Mouse (Mus musculus) bone marrow, adult 2 months (tissue): ENCODE results near the gene Epha6. TPM values are rescaled to one million over a fixed set of nuclear protein-coding genes. Genes with fewer than 3 reads are reported as not detected.
"Not testable (repeated sequence)": the region's sequence is repeated elsewhere in the genome, so short reads cannot be mapped to it uniquely, and the experiment has no call there.

ENCODE experiments used
- H3K27ac ChIP-seq: fragments of 200-500 bp; 2 replicates; pipeline ENCODE4 v1.5.1; 2012; ENCODE audit warnings: low read depth, mild to moderate bottlenecking, control low read depth, inconsistent platforms, low read length; ENCODE audit not compliant: control insufficient read depth, poor library complexity, insufficient read depth
- H3K4me1 ChIP-seq: fragments of 200-500 bp; 2 replicates; pipeline ENCODE4 v1.6.1; 2011; ENCODE audit warnings: low read length; ENCODE audit not compliant: control insufficient read depth, insufficient read depth
- H3K4me3 ChIP-seq: fragments of 200-500 bp; replicated peaks from 2 replicates; pipeline ENCODE3; 2011; ENCODE audit warnings: mild to moderate bottlenecking, low read depth, low read length, control low read depth; ENCODE audit not compliant: control insufficient read depth
- CTCF ChIP-seq: fragments of 200-500 bp; IDR thresholded peaks from 2 replicates; pipeline ENCODE4 v1.5.1; 2011; ENCODE audit warnings: low read length, control low read depth; ENCODE audit not compliant: control insufficient read depth, insufficient read depth
- POLR2A ChIP-seq: fragments of 200-500 bp; IDR thresholded peaks from 2 replicates; pipeline ENCODE4 v1.6.1; 2011; ENCODE audit warnings: low read depth, mild to moderate bottlenecking, control low read depth, low read length, borderline replicate concordance; ENCODE audit not compliant: control insufficient read depth
- WGBS: fragments of 180-500 bp; shearing (Covaris S2); methylation state at CpG from one replicate; pipeline ENCODE4 v1.1.7; 2018; 5-methylcytosine and 5-hydroxymethylcytosine counted together
- polyA plus RNA-seq: library from polyadenylated mRNA; stranded (reverse); fragments of >200 nt; gene quantifications from 2 replicates; pipeline ENCODE4 v1.2.4, GENCODE M21; 2011; ENCODE audit warnings: low replicate concordance; ENCODE audit not compliant: missing spikeins, insufficient read depth, insufficient read length

Gene Epha6
- polyA plus RNA-seq, 1 experiment, result not detected

DNA sequence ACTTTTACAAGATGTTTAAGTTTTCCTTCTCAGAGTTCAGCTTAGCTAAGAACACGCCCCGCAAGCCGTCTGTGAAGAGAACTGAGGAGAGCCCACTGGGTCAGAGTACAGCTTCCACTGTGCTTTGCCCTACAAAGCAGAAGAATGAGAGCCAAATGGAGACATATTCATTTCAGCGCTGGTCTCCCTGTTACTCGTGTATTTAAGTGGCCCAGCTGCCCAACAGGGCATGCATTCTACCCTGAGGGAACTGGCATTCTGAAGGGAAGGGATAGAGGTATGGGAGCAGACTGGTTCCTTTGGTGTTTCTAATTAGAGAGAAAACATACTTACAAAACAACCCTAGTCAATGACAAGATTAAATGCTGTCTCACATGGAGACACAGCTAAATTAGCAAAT lies 772.9 kb downstream of the Epha6 start:
- no peak overlapping the region for H3K27ac ChIP-seq
- WGBS, result 72% methylated on average over 5 of the region's 5 CpGs
- TF ChIP-seq POLR2A, result no peak
- TF ChIP-seq CTCF, result no peak

DNA sequence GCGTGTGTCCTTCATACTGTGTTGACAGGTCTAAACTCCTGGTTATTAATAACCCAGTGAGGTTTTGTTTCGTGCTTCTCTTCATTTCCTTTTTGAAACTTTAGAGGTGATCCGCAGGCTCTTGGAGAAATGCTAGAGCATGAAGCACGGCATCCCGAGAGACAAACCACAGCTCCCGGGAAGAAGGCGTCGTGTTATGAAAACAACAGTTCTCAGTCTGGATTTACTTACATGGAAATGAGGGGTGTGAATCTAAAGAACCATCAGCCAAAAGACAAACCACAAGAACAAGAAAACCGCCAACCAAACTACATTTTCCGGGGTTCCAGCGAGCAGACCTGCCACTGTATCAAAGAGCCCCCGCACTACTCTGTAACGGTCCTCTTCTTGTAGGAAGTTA lies 775.7 kb downstream of the Epha6 start:
- WGBS, result 81% methylated on average over 13 of the region's 13 CpGs
- H3K4me3 ChIP-seq, result no peak overlapping the region
- no peak overlapping the region for H3K27ac ChIP-seq
- H3K4me1 ChIP-seq, result no peaks in the 10 kb centered on the region
- no peak for TF ChIP-seq POLR2A
- TF ChIP-seq CTCF, result no peak

More for the DNA sequence above, 772.9 kb downstream of the Epha6 start:
- no peak overlapping the region for H3K4me3 ChIP-seq
- no peaks in the 10 kb centered on the region for H3K4me1 ChIP-seq

DNA sequence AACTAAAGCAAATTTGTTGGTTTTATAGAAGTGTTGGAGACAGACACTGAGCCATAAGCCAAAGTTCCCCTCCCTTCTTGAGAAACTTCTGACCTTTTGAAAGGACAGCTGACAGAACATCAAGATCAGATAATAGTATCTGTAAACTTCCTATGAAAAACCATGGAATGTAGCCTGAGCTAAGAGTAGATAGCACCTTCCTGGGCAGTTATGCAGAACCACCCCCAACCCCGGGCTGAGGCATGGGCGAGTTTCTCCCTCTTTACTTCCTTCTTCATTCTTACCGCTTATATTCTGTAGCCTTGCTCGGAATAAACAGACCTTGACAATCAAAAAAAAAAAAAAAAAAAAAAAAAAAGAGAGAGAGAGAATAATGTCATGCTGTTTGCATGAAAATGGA lies 805.5 kb downstream of the Epha6 start:
- H3K4me1 ChIP-seq, H3K27ac ChIP-seq, H3K4me3 ChIP-seq: not testable (repeated sequence)
- 61% methylated on average over 4 of the region's 4 CpGs for WGBS

DNA sequence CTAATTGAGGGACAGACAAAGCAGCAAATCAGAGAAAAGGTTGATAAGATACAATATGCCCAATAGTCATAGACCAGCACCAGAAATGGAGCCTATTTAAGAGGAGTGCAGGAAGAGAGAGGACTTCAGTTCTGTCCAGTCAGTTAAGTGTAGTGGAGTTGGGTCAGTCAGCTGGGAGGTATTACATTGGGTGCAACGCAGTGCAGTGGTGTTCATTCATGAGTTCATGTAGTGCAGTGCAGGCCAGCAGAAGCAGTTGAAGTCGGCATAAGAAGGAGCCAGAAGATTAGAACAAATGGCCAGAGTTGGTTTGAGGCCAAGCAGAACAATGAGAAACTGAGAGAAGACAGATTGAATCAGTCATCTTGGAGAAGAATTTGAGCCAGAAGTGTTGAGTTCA lies 833.0 kb downstream of the Epha6 start:
- Histone ChIP-seq H3K4me1 (no peaks in the 10 kb centered on the region), H3K4me3 (no peak overlapping the region), H3K27ac (no peak overlapping the region)
- 69% methylated on average over 2 of the region's 2 CpGs for WGBS
- TF ChIP-seq POLR2A, result no peak
- no peak for TF ChIP-seq CTCF

DNA sequence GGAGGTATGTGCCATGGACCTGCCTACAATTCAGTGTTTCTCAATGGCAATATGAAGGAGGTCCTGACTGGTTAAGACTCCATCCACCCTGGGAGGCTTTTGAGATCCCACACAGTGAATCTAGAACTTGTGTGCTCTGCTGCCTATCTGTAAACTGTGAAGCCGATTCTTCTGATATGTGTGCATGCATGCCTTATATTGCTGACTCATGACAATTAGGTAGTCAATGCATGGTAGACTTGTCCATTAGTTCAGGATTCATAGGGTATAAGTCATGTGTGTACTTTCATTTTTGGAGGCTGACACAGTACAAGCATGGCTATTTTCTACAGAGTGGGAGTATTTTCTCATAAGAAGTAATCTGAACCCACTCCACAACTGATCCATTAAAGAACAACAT lies 834.9 kb downstream of the Epha6 start:
- TF ChIP-seq POLR2A, result no peak
- TF ChIP-seq CTCF, result no peak
- H3K27ac ChIP-seq, result no peak overlapping the region
- H3K4me3 ChIP-seq, result no peak overlapping the region
- H3K4me1 ChIP-seq, result no peaks in the 10 kb centered on the region
- 83% methylated on average over 1 of the region's 1 CpGs for WGBS

DNA sequence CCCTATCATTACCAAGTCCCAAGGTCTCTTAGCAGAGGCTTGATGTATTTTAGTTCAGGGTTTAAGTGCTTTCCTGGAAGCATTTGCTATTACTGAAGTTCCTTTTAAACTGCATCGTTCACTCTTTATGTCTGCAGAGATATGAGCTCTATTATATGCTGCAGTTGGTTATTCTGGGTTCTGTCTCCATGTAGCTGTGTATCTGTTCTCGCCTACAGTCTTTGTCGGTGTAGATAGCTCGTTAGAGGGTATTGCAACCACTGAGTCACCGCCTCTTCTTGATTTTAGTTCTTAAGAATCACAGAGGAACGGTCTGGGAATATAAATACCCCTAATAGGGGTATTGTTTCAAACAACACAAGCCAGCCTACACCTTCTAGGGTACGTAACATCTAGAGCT lies 835.4 kb downstream of the Epha6 start:
- no peak overlapping the region for H3K27ac ChIP-seq
- TF ChIP-seq CTCF (no peak), POLR2A (no peak)
- H3K4me1 ChIP-seq, result no peaks in the 10 kb centered on the region
- 79% methylated on average over 7 of the region's 7 CpGs for WGBS
- no peak overlapping the region for H3K4me3 ChIP-seq

DNA sequence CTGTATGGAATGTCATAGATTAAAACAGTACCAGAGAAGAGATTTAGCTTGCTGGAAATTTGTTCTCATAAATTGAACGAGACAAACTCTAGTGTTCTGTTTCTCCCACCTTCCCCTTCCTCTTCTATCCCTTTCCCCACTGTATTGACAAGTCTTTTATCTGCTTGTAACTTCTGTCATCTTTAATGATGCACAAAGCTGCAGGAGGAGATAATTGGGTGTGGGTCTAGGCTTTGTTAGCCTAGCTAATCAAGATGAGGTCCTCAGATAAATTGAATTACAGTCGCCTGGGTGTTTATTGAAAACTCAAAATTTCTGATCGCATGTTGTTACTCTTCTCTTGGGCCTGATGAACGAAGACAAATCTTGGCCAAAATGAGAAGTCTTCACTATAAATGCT lies 844.5 kb downstream of the Epha6 start:
- TF ChIP-seq CTCF (no peak), POLR2A (no peak)
- 71% methylated on average over 4 of the region's 4 CpGs for WGBS
- Histone ChIP-seq H3K4me1 (no peaks in the 10 kb centered on the region), H3K4me3 (no peak overlapping the region), H3K27ac (no peak overlapping the region)

DNA sequence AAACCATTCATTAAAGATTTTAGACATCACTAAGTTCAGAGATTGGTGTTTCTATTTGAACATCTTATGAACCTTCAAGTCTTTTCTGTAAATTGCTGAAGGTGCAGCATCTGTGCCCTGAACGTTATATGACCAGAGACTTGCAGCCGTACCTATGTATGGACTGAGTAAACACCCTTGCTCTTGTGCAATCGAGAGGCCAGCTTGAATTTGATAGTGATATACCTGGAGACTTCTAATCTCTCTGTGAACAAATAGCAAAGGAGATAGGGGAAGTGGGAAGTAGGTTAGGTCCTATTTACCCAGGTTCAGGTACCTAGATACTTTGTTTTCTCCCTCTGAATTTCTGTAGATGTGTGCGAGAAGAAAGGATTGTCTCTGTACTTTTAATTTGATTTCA lies 854.4 kb downstream of the Epha6 start:
- no peak overlapping the region for H3K27ac ChIP-seq
- no peaks in the 10 kb centered on the region for H3K4me1 ChIP-seq
- WGBS, result 68% methylated on average over 4 of the region's 4 CpGs
- TF ChIP-seq CTCF (no peak), POLR2A (no peak)
- no peak overlapping the region for H3K4me3 ChIP-seq

DNA sequence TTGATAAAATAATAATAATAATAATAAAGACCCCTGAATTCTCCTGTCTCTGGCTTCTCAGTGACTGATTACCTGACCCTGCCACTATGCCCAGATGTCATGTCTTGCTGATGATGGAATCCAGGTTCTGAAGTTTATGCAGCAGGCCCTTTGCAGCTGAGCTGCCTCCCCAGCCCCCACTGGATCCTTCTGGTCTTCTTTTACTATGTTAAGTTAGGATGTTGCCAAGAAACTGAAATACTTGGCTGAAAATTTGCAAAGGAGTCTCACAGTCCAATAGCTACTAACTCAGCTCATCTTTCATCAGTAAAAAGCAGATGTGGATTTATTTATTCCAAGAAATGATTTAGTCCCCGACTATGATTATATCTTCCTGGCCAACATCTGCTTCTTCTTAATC lies 861.7 kb downstream of the Epha6 start:
- WGBS, result 83% methylated on average over 1 of the region's 1 CpGs

DNA sequence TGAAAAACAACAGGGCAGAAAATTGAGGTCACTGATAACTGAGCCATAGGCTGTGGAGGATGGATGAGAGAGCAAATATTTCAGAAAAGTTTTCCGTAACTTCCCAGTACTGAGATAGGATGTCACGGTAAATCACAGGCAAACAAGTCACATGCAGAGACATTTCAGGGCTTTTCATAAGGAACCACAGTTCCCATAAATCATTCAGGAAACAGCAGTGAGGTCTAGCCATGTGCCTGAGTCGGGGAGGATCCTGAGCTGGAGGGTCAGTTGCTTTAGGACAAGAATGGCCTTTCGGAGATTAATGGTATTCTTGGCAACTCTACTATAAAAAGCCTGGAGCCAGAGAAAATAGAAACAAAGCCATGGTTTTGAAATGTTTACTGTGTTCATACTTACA lies 889.8 kb downstream of the Epha6 start:
- 79% methylated on average over 4 of the region's 4 CpGs for WGBS
- Histone ChIP-seq H3K4me3 (no peak overlapping the region), H3K27ac (no peak overlapping the region), H3K4me1 (no peaks in the 10 kb centered on the region)
- no peak for TF ChIP-seq CTCF

More for the DNA sequence above, 861.7 kb downstream of the Epha6 start:
- Histone ChIP-seq H3K27ac (no peak overlapping the region), H3K4me1 (no peaks in the 10 kb centered on the region), H3K4me3 (no peak overlapping the region)
- TF ChIP-seq POLR2A (no peak), CTCF (no peak)
